Mouse (Mus musculus): ENCODE data around the gene Riox1. TPM values are rescaled to one million over a fixed set of nuclear protein-coding genes. Genes with fewer than 3 reads are reported as not detected.
A peak's percentile ranks its signal among the peaks of the same experiment; 100 is the strongest.
"Not testable (repeated sequence)": the region's sequence is repeated elsewhere in the genome, so short reads cannot be mapped to it uniquely, and the experiment has no call there.

Gene Riox1
- 15.4 and 16.2 TPM in 2 replicates for total RNA-seq (2021)
- long read RNA-seq, transcript Riox1-201 (1 exons, 2,344 nt), result major isoform, 62 of 62 reads
- long read RNA-seq, partial matches to known transcripts, result 0 of 62 reads
- long read RNA-seq, other reads (novel, unspliced or antisense), result 0 of 62 reads

GRCm38 (mm10) chr12:83950493-83950839, at the start of gene Riox1:
Gene Riox1 (plus strand): TSS chr12:83950608.
- peak; percentile 86 for DNase-seq

- no peak for DNase-seq
Observed at GRCm38 (mm10) chr12:83910451-83910850, 40.0 kb upstream of the Riox1 start.

GRCm38 (mm10) chr12:83914202-83914740, 36.1 kb upstream of the Riox1 start:
- DNase-seq, result no peak

- no peak for DNase-seq
Observed at GRCm38 (mm10) chr12:83914797-83915196, 35.6 kb upstream of the Riox1 start.

GRCm38 (mm10) chr12:83916884-83917283, 33.5 kb upstream of the Riox1 start:
- DNase-seq, result no peak

- peak; percentile 44 for DNase-seq
Observed at GRCm38 (mm10) chr12:83920721-83921441, 29.5 kb upstream of the Riox1 start.

- DNase-seq, result peak; percentile 96
Observed at GRCm38 (mm10) chr12:83921535-83922381, 28.6 kb upstream of the Riox1 start, which contains the start of gene Numb. Gene Numb (minus strand): TSS chr12:83921934.

GRCm38 (mm10) chr12:83922724-83923485, 27.5 kb upstream of the Riox1 start:
- DNase-seq, result no peak

GRCm38 (mm10) chr12:83923486-83923859, 26.9 kb upstream of the Riox1 start:
- DNase-seq, result no peak

- DNase-seq, result no peak
Observed at GRCm38 (mm10) chr12:83924332-83924731, 26.1 kb upstream of the Riox1 start.

- no peak for DNase-seq
Observed at GRCm38 (mm10) chr12:83925160-83925703, 25.2 kb upstream of the Riox1 start.

- DNase-seq, result no peak
Observed at GRCm38 (mm10) chr12:83926061-83926460, 24.3 kb upstream of the Riox1 start.

- DNase-seq, result no peak
Observed at GRCm38 (mm10) chr12:83927747-83928146, 22.7 kb upstream of the Riox1 start.

- DNase-seq, result no peak
Observed at GRCm38 (mm10) chr12:83929186-83929804, 21.1 kb upstream of the Riox1 start.

- no peak for DNase-seq
Observed at GRCm38 (mm10) chr12:83937600-83937999, 12.8 kb upstream of the Riox1 start.

GRCm38 (mm10) chr12:83938592-83938991, 11.8 kb upstream of the Riox1 start:
- not testable (repeated sequence) for DNase-seq

GRCm38 (mm10) chr12:83939332-83939731, 11.1 kb upstream of the Riox1 start:
- DNase-seq, result no peak

GRCm38 (mm10) chr12:83940031-83940430, 10.4 kb upstream of the Riox1 start:
- DNase-seq, result no peak

GRCm38 (mm10) chr12:83941938-83942337, 8.5 kb upstream of the Riox1 start:
- no peak for DNase-seq

GRCm38 (mm10) chr12:83947260-83947811, 3.1 kb upstream of the Riox1 start:
- DNase-seq, result no peak

GRCm38 (mm10) chr12:83949043-83949442, 1.4 kb upstream of the Riox1 start:
- DNase-seq, result no peak
